Mouse (Mus musculus) ES-E14 (cell line): ENCODE results near the gene Rab26. TPM values are rescaled to one million over a fixed set of nuclear protein-coding genes. Genes with fewer than 3 reads are reported as not detected.

Experiments
- DNase-seq: peaks from one replicate; pipeline ENCODE4 v3.0.0-alpha.2; 2013; ENCODE audit warnings: low read depth, low spot score
- H3K27ac ChIP-seq: 2 replicates; pipeline ENCODE4 v1.5.1; 2012; ENCODE audit warnings: low read depth, mild to moderate bottlenecking, low read length, moderate library complexity, mixed read lengths; ENCODE audit not compliant: poor library complexity, insufficient read depth, severe bottlenecking
- H3K36me3 ChIP-seq: 2 replicates; pipeline ENCODE4 v1.6.1; 2012; ENCODE audit warnings: mild to moderate bottlenecking, low read length, moderate library complexity, mixed read lengths; ENCODE audit not compliant: control insufficient read depth, poor library complexity, insufficient read depth, severe bottlenecking
- H3K4me1 ChIP-seq, 2 experiments: fragments of 150-350 bp in 1 of 2; sonication (generic) in 1 of 2; 2 replicates each; pipeline ENCODE4 v1.6.1; 2012; ENCODE audit warnings: low read length in 2 of 2, mild to moderate bottlenecking in 1 of 2, mixed read lengths in 1 of 2; ENCODE audit not compliant: control insufficient read depth in 2 of 2, insufficient read depth in 2 of 2, poor library complexity in 1 of 2
- H3K4me3 ChIP-seq, 2 experiments: fragments of 150-350 bp in 1 of 2; sonication (generic) in 1 of 2; 2 replicates each; pipeline ENCODE4 v1.5.1; 2012; ENCODE audit warnings: low read length in 2 of 2, low read depth in 1 of 2, mild to moderate bottlenecking in 1 of 2, mixed read lengths in 1 of 2; ENCODE audit not compliant: insufficient read depth in 1 of 2, poor library complexity in 1 of 2, severe bottlenecking in 1 of 2
- H3K9ac ChIP-seq: 2 replicates; pipeline ENCODE4 v1.6.1; 2012; ENCODE audit warnings: low read depth, mild to moderate bottlenecking, low read length, mixed read lengths; ENCODE audit not compliant: poor library complexity, insufficient read depth, severe bottlenecking
- H3K9me3 ChIP-seq: fragments of 150-350 bp; sonication (generic); 2 replicates; pipeline ENCODE4 v1.6.1; 2012; ENCODE audit warnings: low read depth, mild to moderate bottlenecking, low read length; ENCODE audit not compliant: control insufficient read depth, insufficient read depth
- CHD2 ChIP-seq: IDR thresholded peaks from 2 replicates; pipeline ENCODE4 v1.6.1; 2014; ENCODE audit warnings: mild to moderate bottlenecking, low read depth, low read length, inconsistent platforms
- HCFC1 ChIP-seq: IDR thresholded peaks from 2 replicates; pipeline ENCODE4 v1.6.1; 2012; ENCODE audit warnings: low read length, inconsistent platforms, borderline replicate concordance; ENCODE audit not compliant: insufficient read depth
- MAFK ChIP-seq: IDR thresholded peaks from 2 replicates; pipeline ENCODE4 v1.6.1; 2014; ENCODE audit warnings: mild to moderate bottlenecking, low read depth, low read length, inconsistent platforms; ENCODE audit not compliant: insufficient read depth
- ZC3H11A ChIP-seq: IDR thresholded peaks from 2 replicates; pipeline ENCODE4 v1.6.1; 2012; ENCODE audit warnings: low read depth, mild to moderate bottlenecking, inconsistent platforms, low read length, borderline replicate concordance
- ZNF384 ChIP-seq: IDR thresholded peaks from 2 replicates; pipeline ENCODE4 v1.6.1; 2012; ENCODE audit warnings: low read depth, low read length, inconsistent platforms
- in situ Hi-C, 2 experiments: fragments of 600-800 bp; cut with MboI; formaldehyde crosslinking; loops; one replicate each; pipeline ENCODE4 v1.15.1; 2025; ENCODE audit warnings: low sequenced_read_pairs in 2 of 2, inconsistent platforms in 1 of 2; ENCODE audit not compliant: unreplicated experiment in 2 of 2
- total RNA-seq: library from RNA; depleted of rRNA; stranded (reverse); fragments of 300-350 nt; gene quantifications from 2 replicates; pipeline ENCODE4 v1.2.3, GENCODE M21; 2012

Rab26 gene
- total RNA-seq, 1 experiment: 2.8 TPM

DNA sequence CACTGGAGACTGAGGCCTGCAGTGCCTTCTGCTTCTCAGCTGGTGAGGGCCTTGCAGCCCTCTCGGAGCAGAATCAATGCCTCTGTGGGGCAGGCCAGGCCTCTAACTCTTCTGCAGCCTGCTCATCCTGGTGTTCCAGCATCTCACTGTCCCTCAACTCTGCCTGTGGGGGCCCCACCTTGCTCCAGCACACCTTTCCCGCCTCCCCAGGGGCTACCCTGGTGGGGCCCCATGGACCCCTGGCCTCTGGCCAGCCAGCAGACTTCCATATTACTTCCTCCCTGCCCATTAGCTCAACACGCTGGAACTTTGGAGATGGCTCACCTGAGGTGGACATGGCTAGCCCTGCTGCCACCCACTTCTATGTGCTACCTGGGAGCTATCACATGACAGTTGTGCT is 31.1 kb upstream of the Rab26 start:
- Histone ChIP-seq H3K9me3 (no peaks in the 10 kb centered on the region), H3K4me3 (no peak overlapping the region), H3K27ac (no peak overlapping the region), H3K4me1 (peaks cover 2 to 13% of the 10 kb centered on the region in 2 experiments; a peak in 2 of 4 replicates), H3K36me3 (peaks cover 13% of the 10 kb centered on the region; the same call in 1 of the 2 replicates), H3K9ac (no peak overlapping the region)
- TF ChIP-seq MAFK: no peak
- no peak for TF ChIP-seq ZNF384
- TF ChIP-seq ZC3H11A: no peak
- no peak for TF ChIP-seq CHD2
- no peak for TF ChIP-seq HCFC1
- no peak for DNase-seq
- in situ Hi-C loops: no loop called here

DNA sequence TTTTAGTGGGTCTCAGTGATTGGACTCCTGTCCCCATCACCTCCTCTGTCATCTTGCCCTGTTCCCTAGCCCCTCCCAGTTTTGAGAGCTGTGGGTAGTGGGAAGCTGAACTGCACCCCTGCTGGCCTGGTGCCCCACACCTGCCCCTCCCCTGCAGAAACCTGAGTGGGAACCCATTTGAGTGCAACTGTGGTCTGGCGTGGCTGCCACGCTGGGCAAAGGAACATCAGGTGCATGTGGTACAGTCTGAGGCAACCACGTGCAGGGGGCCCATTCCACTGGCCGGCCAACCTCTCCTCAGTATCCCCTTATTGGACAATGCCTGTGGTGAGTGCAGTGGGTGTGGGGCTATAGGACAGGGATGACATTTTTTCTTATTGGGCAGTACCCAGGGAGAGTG is 30.4 kb upstream of the Rab26 start:
- TF ChIP-seq MAFK (no peak), ZNF384 (no peak), ZC3H11A (no peak), HCFC1 (no peak), CHD2 (no peak)
- Histone ChIP-seq H3K9ac (no peak overlapping the region), H3K27ac (no peak overlapping the region), H3K36me3 (peaks cover 8% of the 10 kb centered on the region; the same call in 1 of the 2 replicates), H3K9me3 (no peaks in the 10 kb centered on the region), H3K4me1 (peaks cover 2 to 13% of the 10 kb centered on the region in 2 experiments; a peak in 2 of 4 replicates), H3K4me3 (no peak overlapping the region)
- in situ Hi-C loops: no loop called here
- DNase-seq: no peak

DNA sequence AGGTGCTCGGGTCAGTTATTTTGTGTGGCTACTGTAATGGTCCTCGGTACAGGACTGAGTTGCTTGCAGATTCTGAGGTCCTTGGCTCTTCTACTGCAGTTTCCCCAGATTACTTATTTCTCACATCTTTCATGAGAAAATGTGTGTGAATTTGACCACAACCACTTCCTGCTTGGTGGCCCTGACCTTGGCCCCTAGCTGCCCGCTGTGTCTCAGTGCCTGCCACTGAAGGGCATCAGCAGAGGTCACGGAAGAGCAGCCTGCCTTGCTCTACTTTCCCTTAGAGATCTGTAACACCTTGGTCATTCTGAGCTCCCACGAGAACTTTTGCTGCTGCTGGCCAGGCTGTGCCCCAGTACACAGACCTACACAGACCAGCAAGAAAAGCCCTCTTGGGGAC is 29.6 kb upstream of the Rab26 start:
- no peak overlapping the region for H3K4me3 ChIP-seq
- in situ Hi-C loops: no loop called here
- no peak for DNase-seq
- no peak overlapping the region for H3K9ac ChIP-seq
- peaks cover 2 to 13% of the 10 kb centered on the region in 2 experiments; a peak in 2 of 4 replicates for H3K4me1 ChIP-seq
- H3K36me3 ChIP-seq: peaks cover 5% of the 10 kb centered on the region; the same call in 1 of the 2 replicates
- TF ChIP-seq ZNF384 (no peak), HCFC1 (no peak), CHD2 (no peak), MAFK (no peak), ZC3H11A (no peak)
- no peaks in the 10 kb centered on the region for H3K9me3 ChIP-seq
- H3K27ac ChIP-seq: no peak overlapping the region

DNA sequence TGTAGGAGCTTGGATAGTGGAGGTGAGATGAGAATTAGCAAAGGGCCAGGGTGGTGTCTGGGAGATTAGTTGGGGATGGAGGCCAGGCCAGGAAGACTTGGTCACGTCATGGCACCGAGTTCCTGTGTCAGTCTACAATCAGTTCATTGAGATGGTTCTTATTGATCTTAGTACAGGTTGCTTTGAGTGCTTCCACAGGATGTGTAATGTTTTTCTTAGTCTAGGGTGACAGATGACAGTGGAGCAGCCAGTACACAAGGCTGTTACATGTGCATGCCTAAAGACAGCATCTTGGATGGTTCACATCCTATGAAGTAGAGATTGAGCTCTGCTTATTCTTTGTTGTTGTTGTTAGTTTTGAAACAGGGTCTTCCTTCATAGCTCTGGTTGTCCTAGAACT is 27.6 kb upstream of the Rab26 start:
- peaks cover 4 to 9% of the 10 kb centered on the region in 2 experiments; a peak in 2 of 4 replicates for H3K4me1 ChIP-seq

More for the DNA sequence above, 27.6 kb upstream of the Rab26 start:
- H3K9me3 ChIP-seq: no peaks in the 10 kb centered on the region
- H3K27ac ChIP-seq: no peak overlapping the region
- H3K9ac ChIP-seq: no peak overlapping the region
- H3K4me3 ChIP-seq: no peak overlapping the region
- no peak for DNase-seq
- H3K36me3 ChIP-seq: peaks cover 5% of the 10 kb centered on the region; the same call in 1 of the 2 replicates
- in situ Hi-C loops: no loop called here
- no peak for TF ChIP-seq ZNF384
- no peak for TF ChIP-seq CHD2
- TF ChIP-seq HCFC1: no peak
- TF ChIP-seq MAFK: no peak
- TF ChIP-seq ZC3H11A: no peak
